Mouse (Mus musculus) olfactory bulb, adult 2 months (tissue): Measurements from ENCODE around the gene Gp1bb.

Experiments used
- CTCF ChIP-seq: fragments of 200-500 bp; IDR thresholded peaks from 2 replicates; pipeline ENCODE4 v1.5.1; 2012; ENCODE audit warnings: low read depth, mild to moderate bottlenecking, low read length, moderate library complexity; ENCODE audit not compliant: insufficient read depth
- POLR2A ChIP-seq: fragments of 200-500 bp; IDR thresholded peaks from 2 replicates; pipeline ENCODE4 v1.6.1; 2012; ENCODE audit warnings: mild to moderate bottlenecking, low read depth, low read length, moderate library complexity; ENCODE audit not compliant: insufficient read depth

- TF ChIP-seq CTCF (no peak), POLR2A (no peak)
These were observed 1.4 kb downstream of the Gp1bb start for GRCm38 (mm10) chr16:18620601-18621361.
